Mouse (Mus musculus) forebrain, embryonic 14.5 days (tissue): ENCODE data around the gene F10. TPM values are rescaled to one million over a fixed set of nuclear protein-coding genes. Genes with fewer than 3 reads are reported as not detected.

Source experiments
- ATAC-seq: fragments of 200-750 bp; cut with Nextera tagmentation; 2 replicates; pipeline ENCODE4 v1.8.0; 2017; ENCODE audit warnings: mild to moderate bottlenecking, moderate library complexity
- DNase-seq: peaks from one replicate; pipeline ENCODE4 v3.0.0-alpha.2; 2015; ENCODE audit warnings: low spot score
- H3K27ac ChIP-seq: fragments of 300-500 bp; sonication (generic); 2 replicates; pipeline ENCODE4 v1.5.1; 2014; ENCODE audit warnings: low read depth, mild to moderate bottlenecking, control low read depth, low read length, moderate library complexity
- H3K27me3 ChIP-seq: fragments of 300-500 bp; sonication (generic); replicated peaks from 2 replicates; pipeline ENCODE4 v1.6.1; 2014; ENCODE audit warnings: low read length, control low read depth, mixed read lengths; ENCODE audit not compliant: control insufficient read depth, insufficient read depth
- H3K36me3 ChIP-seq: fragments of 300-500 bp; sonication (generic); 2 replicates; pipeline ENCODE4 v1.6.1; 2014; ENCODE audit warnings: low read length, control low read depth; ENCODE audit not compliant: control insufficient read depth, insufficient read depth
- H3K4me1 ChIP-seq: fragments of 300-500 bp; sonication (generic); 2 replicates; pipeline ENCODE4 v1.6.1; 2014; ENCODE audit warnings: antibody characterized with exemption, low read length, control low read depth; ENCODE audit not compliant: control insufficient read depth, insufficient read depth
- H3K4me2 ChIP-seq: fragments of 300-500 bp; sonication (generic); 2 replicates; pipeline ENCODE4 v1.6.1; 2014; ENCODE audit warnings: mild to moderate bottlenecking, control low read depth, low read length
- H3K4me3 ChIP-seq: fragments of 300-500 bp; sonication (generic); 2 replicates; pipeline ENCODE4 v1.5.1; 2014; ENCODE audit warnings: low read depth, low read length, control low read depth
- H3K9ac ChIP-seq: fragments of 300-500 bp; sonication (generic); 2 replicates; pipeline ENCODE4 v1.6.1; 2014; ENCODE audit warnings: mild to moderate bottlenecking, low read length, control low read depth, moderate library complexity
- H3K9me3 ChIP-seq: fragments of 300-500 bp; sonication (generic); replicated peaks from 2 replicates; pipeline ENCODE4 v1.6.1; 2016; ENCODE audit warnings: low read length, control low read depth, mixed read lengths; ENCODE audit not compliant: control insufficient read depth
- WGBS: fragments of 180-500 bp; shearing (Covaris S2); extraction: QIAGEN DNeasy Blood & Tissue Kit; methylation state at CpG from one replicate; pipeline ENCODE4 v1.1.7; 2014; 5-methylcytosine and 5-hydroxymethylcytosine counted together
- polyA plus RNA-seq: library from polyadenylated mRNA; unstranded; fragments of >200 nt; fragmentation: Nextera tagmentation; extraction: Ambion mirVana; gene quantifications from 2 replicates; pipeline ENCODE4 v1.2.1, GENCODE M21; 2014

The F10 gene
- polyA plus RNA-seq, 1 experiment from 2014 or later: not detected

DNA sequence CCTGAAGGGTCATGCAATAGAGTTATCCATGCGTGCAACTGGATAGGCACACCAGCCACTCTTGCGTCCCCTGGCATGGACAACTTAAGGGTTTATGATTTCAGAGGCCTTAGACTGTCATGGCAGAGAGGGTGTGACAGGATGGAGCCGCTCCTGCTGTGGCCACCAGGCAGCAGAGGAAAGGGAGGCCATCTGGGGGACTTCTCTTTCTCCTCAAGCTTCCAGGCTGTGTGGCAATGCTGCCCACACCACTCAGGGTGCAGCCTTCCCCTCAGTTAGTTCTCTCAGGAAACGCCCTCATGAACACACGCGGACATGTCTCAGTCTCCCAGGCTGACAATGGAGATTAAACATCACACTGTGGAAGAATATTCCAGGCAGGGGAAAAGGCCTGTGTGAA lies 1.9 kb downstream of the F10 start:
- no peaks in the 10 kb centered on the region for H3K27me3 ChIP-seq
- no peak overlapping the region for H3K27ac ChIP-seq
- H3K36me3 ChIP-seq: no peaks in the 10 kb centered on the region
- WGBS: 89% methylated on average over 6 of the region's 6 CpGs
- ATAC-seq (no peak), DNase-seq (no peak)
- no peak overlapping the region for H3K9ac ChIP-seq
- H3K4me3 ChIP-seq: no peak overlapping the region
- no peaks in the 10 kb centered on the region for H3K4me1 ChIP-seq
- no peak overlapping the region for H3K4me2 ChIP-seq
- no peaks in the 10 kb centered on the region for H3K9me3 ChIP-seq

DNA sequence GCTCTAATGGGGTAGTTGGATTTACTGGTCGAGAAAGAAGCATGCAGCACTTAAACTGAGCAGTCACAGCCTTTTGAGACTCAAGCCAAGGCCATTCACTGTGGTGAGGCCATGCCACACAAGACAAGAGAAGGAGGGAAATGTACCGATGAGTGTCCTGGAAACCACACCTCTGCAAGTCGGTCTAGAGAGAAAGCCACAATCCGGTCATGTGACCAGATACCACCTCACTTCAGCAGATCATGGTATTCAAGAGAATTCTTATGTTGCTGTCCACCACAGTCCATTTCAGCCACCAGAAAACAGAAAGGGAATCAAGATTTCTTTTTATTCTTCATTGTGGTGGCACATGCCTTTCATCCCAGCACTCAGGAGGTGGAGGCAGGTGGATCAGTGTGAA lies 4.4 kb downstream of the F10 start:
- Histone ChIP-seq H3K4me2 (no peak overlapping the region), H3K4me1 (no peaks in the 10 kb centered on the region), H3K9ac (no peak overlapping the region), H3K9me3 (no peaks in the 10 kb centered on the region), H3K27ac (no peak overlapping the region), H3K27me3 (no peaks in the 10 kb centered on the region), H3K36me3 (no peaks in the 10 kb centered on the region), H3K4me3 (no peak overlapping the region)
- ATAC-seq: no peak
- DNase-seq: no peak
- 85% methylated on average over 4 of the region's 4 CpGs for WGBS

DNA sequence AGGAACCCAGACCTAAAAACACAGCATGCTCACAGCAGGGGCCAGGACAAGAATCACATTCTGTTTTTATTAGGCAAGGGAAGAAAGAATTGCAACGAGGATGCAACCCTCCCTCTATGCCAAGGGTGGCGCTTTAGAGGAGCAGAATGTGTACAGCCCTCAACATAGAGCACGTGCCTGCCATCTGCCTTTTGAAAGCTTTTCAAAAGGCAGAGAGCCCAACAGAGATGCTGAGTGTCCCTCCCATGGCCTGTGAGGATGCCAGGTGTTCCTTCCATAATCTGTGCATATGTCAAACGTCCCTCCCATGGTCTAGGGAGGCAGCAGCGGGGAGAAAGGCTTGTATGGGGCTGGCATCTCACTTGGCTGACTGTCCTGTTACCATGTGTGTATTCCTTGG lies 10.5 kb downstream of the F10 start:
- no peaks in the 10 kb centered on the region for H3K4me1 ChIP-seq
- no peak overlapping the region for H3K4me3 ChIP-seq
- no peak overlapping the region for H3K4me2 ChIP-seq
- 54% methylated on average over 5 of the region's 5 CpGs for WGBS
- no peak overlapping the region for H3K27ac ChIP-seq
- H3K36me3 ChIP-seq: no peaks in the 10 kb centered on the region
- no peak overlapping the region for H3K9ac ChIP-seq
- no peaks in the 10 kb centered on the region for H3K9me3 ChIP-seq
- DNase-seq (peak; percentile 13), ATAC-seq (no peak)
- no peaks in the 10 kb centered on the region for H3K27me3 ChIP-seq

DNA sequence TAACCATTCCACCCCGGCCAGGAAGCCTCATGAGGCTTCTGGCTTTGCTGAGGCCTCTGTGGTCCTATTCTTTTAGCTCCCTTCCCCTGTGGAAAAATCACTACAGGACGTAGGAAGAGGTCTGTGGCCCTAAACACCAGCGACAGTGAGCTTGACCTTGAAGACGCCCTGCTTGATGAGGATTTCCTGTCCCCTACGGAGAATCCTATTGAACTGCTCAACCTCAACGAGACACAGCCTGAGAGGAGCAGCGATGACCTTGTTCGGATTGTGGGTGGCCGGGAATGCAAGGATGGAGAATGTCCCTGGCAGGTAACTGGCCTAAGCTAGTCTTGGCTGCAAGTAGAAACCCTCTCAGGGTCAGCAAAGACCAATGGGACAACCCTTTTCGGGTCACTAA lies 13.4 kb downstream of the F10 start:
- ATAC-seq (no peak), DNase-seq (no peak)
- no peak overlapping the region for H3K9ac ChIP-seq
- H3K4me2 ChIP-seq: no peak overlapping the region
- no peaks in the 10 kb centered on the region for H3K27me3 ChIP-seq
- no peaks in the 10 kb centered on the region for H3K9me3 ChIP-seq
- H3K4me1 ChIP-seq: no peaks in the 10 kb centered on the region
- H3K36me3 ChIP-seq: no peaks in the 10 kb centered on the region
- H3K4me3 ChIP-seq: no peak overlapping the region
- H3K27ac ChIP-seq: no peak overlapping the region
- WGBS: 87% methylated on average over 10 of the region's 10 CpGs

DNA sequence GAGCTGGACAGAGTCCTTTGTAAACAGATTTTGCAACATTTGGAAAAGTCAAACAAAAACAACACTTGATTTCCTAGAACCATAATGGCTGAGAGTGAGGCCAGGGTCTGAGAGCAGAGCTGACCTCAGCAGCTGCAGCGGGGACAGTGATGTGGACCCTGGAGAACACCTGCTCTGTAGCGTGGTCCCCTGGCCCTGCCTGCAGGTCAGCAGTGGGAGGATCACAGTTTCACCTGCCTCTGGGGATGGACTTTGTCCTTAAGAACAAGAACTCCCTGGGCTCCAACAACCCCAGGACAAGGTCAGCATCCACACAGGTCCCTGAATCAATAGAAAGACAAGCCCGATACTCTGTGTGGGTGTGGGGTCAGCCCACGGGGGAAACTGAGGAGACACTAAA lies 20.2 kb downstream of the F10 start:
- H3K9me3 ChIP-seq: no peaks in the 10 kb centered on the region
- no peak overlapping the region for H3K27ac ChIP-seq
- no peak overlapping the region for H3K4me3 ChIP-seq
- WGBS: 88% methylated on average over 4 of the region's 4 CpGs
- H3K4me2 ChIP-seq: no peak overlapping the region
- DNase-seq (no peak), ATAC-seq (no peak)
- no peaks in the 10 kb centered on the region for H3K4me1 ChIP-seq
- no peaks in the 10 kb centered on the region for H3K27me3 ChIP-seq
- H3K36me3 ChIP-seq: no peaks in the 10 kb centered on the region
- no peak overlapping the region for H3K9ac ChIP-seq

DNA sequence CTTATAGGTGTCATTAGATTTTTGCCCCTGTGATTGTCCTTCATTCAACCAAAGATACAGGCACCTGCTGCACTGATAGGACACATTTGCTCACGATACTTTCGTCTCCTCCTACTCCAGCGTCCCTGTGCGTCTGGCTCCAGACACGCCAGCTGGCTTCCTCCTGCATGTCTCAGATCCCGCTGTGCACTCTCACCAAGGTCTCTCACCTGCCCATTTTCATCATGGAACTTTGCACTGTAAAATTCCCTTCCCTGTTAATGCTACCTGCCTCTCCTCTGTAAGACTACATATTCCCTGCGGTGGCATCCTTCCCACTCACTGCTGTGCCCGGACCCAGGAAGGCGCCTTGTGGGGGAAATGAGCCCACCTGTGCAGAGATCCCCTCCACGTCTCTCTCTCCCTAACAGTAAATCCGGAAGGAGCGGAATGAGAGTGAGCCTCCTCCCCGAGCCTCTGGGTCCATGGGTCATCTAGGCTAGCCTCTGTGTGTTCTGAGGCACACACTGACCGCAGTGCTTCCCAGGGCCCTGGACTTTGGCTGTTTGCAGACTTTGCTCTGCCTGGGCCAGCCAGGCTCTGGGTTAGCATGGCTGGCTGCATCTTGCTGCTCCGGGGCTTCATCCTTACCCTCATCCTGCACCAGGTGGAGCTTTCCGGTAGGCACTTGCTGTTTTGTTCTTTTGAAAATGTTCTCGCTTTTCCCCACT lies 23.5 kb downstream of the F10 start, which contains the start of gene Proz:
Gene Proz (plus strand): TSS at position 474 of the 710 bp plus-strand sequence.
- Histone ChIP-seq H3K4me2 (no peak within 1 kb of the TSS), H3K9me3 (no peaks in the 10 kb centered on the region), H3K36me3 (no peaks in the 10 kb centered on the region), H3K27me3 (no peaks in the 10 kb centered on the region), H3K4me3 (no peak within 1 kb of the TSS), H3K27ac (no peak within 1 kb of the TSS), H3K4me1 (no peaks in the 10 kb centered on the region), H3K9ac (no peak within 1 kb of the TSS)
- DNase-seq (no peak), ATAC-seq (no peak)
- 86% methylated on average over 17 of the region's 17 CpGs for WGBS

DNA sequence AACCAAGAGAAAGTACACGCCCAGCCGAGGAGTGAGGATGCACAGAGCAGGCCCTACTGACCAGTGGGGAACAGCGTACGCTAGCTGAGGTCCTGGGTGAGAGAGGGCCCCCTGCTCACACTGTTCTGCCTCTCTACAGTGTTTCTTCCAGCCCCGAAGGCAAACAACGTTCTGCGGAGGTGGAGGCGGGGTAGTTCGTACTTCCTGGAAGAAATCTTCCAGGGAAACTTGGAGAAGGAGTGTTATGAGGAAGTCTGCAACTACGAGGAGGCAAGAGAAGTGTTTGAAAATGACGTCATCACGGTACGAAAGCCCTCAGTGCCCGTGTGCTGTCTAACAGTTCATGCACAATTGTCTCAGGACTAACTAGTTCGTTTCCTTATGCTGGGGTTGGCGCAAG lies 26.0 kb downstream of the F10 start:
- H3K27ac ChIP-seq: no peak overlapping the region
- ATAC-seq (no peak), DNase-seq (no peak)
- H3K9ac ChIP-seq: no peak overlapping the region
- H3K4me1 ChIP-seq: no peaks in the 10 kb centered on the region
- no peaks in the 10 kb centered on the region for H3K27me3 ChIP-seq
- H3K4me2 ChIP-seq: no peak overlapping the region
- H3K36me3 ChIP-seq: no peaks in the 10 kb centered on the region
- no peak overlapping the region for H3K4me3 ChIP-seq
- WGBS: 80% methylated on average over 16 of the region's 16 CpGs
- no peaks in the 10 kb centered on the region for H3K9me3 ChIP-seq

DNA sequence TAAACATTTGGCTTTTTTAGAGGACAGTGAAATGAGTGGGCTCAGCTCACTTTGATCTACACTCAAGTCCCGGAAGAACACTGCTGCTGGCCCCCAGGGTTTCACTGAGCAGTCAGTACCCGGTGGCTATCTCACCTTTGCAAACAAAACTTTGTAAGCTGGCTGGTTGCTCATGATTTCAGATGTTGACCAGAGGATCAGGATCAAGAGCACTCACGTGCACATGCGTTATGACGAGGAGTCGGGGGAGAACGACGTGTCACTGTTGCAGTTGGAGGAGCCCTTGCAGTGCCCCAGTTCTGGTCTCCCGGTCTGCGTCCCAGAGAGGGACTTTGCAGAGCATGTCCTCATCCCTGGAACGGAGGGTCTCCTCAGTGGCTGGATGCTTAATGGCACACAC lies 36.1 kb downstream of the F10 start:
- Histone ChIP-seq H3K4me2 (no peak overlapping the region), H3K4me3 (no peak overlapping the region), H3K27ac (no peak overlapping the region), H3K9me3 (no peaks in the 10 kb centered on the region), H3K9ac (no peak overlapping the region), H3K4me1 (no peaks in the 10 kb centered on the region), H3K27me3 (no peaks in the 10 kb centered on the region), H3K36me3 (peaks cover 57% of the 10 kb centered on the region)
- 95% methylated on average over 11 of the region's 11 CpGs for WGBS
- ATAC-seq (no peak), DNase-seq (no peak)

DNA sequence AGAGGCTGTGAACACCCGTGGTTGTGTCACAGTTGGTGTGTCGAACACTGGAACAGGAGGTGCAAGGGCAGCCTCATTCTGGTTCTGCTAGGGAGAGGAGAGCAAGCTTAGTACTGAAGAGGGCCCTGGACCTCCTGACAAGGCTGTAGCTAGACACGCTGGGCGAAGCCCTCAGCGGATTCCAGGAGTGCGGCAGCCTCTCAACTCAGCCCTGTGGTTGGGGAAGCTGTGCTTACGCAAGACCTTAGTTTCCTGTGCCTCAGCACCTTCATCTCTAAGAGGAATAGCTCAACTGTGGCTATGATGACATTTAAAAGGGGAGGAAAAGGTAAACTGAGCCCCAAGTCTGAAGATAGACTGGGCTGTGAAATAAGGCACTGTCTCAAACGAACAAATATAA lies 37.9 kb downstream of the F10 start:
- peaks cover 75% of the 10 kb centered on the region for H3K36me3 ChIP-seq

More for the DNA sequence above, 37.9 kb downstream of the F10 start:
- Histone ChIP-seq H3K9ac (no peak overlapping the region), H3K4me2 (no peak overlapping the region), H3K27me3 (no peaks in the 10 kb centered on the region), H3K4me1 (no peaks in the 10 kb centered on the region), H3K9me3 (no peaks in the 10 kb centered on the region), H3K27ac (no peak overlapping the region), H3K4me3 (no peak overlapping the region)
- no peak for DNase-seq
- whole genome bisulfite sequencing: 96% methylated on average over 8 of the region's 8 CpGs
- ATAC-seq: no peak
